Mouse (Mus musculus) neural tube, embryonic 12.5 days (tissue): Measurements from ENCODE around the gene Ms4a6c. TPM values are rescaled to one million over a fixed set of nuclear protein-coding genes. Genes with fewer than 3 reads are reported as not detected.
"Not testable (repeated sequence)": the region's sequence is repeated elsewhere in the genome, so short reads cannot be mapped to it uniquely, and the experiment has no call there.

Experiments used
- ATAC-seq: fragments of 200-750 bp; cut with Nextera tagmentation; 2 replicates; pipeline ENCODE4 v1.8.0; 2017; ENCODE audit warnings: low read depth, mild to moderate bottlenecking, moderate TSS enrichment, moderate library complexity; ENCODE audit not compliant: low FRiP score
- H3K27ac ChIP-seq: fragments of 300-500 bp; sonication (generic); 2 replicates; pipeline ENCODE4 v1.5.1; 2016
- H3K27me3 ChIP-seq: fragments of 300-500 bp; sonication (generic); replicated peaks from 2 replicates; pipeline ENCODE4 v1.6.1; 2016; ENCODE audit warnings: mild to moderate bottlenecking
- H3K36me3 ChIP-seq: fragments of 300-500 bp; sonication (generic); 2 replicates; pipeline ENCODE4 v1.6.1; 2016; ENCODE audit warnings: mild to moderate bottlenecking
- H3K4me1 ChIP-seq: fragments of 300-500 bp; sonication (generic); 2 replicates; pipeline ENCODE4 v1.6.1; 2016
- H3K4me2 ChIP-seq: fragments of 300-500 bp; sonication (generic); replicated peaks from 2 replicates; pipeline ENCODE4 v1.6.1; 2016; ENCODE audit warnings: mild to moderate bottlenecking
- H3K4me3 ChIP-seq: fragments of 300-500 bp; sonication (generic); 2 replicates; pipeline ENCODE4 v1.5.1; 2016
- H3K9ac ChIP-seq: fragments of 300-500 bp; sonication (generic); 2 replicates; pipeline ENCODE4 v1.6.1; 2016; ENCODE audit warnings: mild to moderate bottlenecking
- H3K9me3 ChIP-seq: fragments of 300-500 bp; sonication (generic); 2 replicates; pipeline ENCODE4 v1.6.1; 2016; ENCODE audit warnings: mild to moderate bottlenecking
- WGBS: fragments of 180-500 bp; shearing (Covaris S2); methylation state at CpG from one replicate; pipeline ENCODE4 v1.1.7; 2016; 5-methylcytosine and 5-hydroxymethylcytosine counted together
- polyA plus RNA-seq: library from polyadenylated mRNA; unstranded; fragments of >200 nt; fragmentation: Nextera tagmentation; extraction: Ambion mirVana; gene quantifications from 2 replicates; pipeline ENCODE4 v1.2.1, GENCODE M21; 2016

The Ms4a6c gene
- polyA plus RNA-seq, 1 experiment from 2014 or later = 2.3 TPM

GRCm38 (mm10) chr19:11484388-11484787 lies 15.2 kb downstream of the Ms4a6c start:
- Histone ChIP-seq H3K4me3 (no peak overlapping the region), H3K27ac (no peak overlapping the region), H3K9me3 (no peaks in the 10 kb centered on the region), H3K4me2 (no peak overlapping the region), H3K9ac (no peak overlapping the region), H3K36me3 (no peaks in the 10 kb centered on the region), H3K27me3 (no peaks in the 10 kb centered on the region), H3K4me1 (no peaks in the 10 kb centered on the region)
- ATAC-seq = no peak
- 86% methylated on average over 3 of the region's 3 CpGs for WGBS

GRCm38 (mm10) chr19:11485266-11485665 lies 16.1 kb downstream of the Ms4a6c start:
- Histone ChIP-seq H3K27ac (no peak overlapping the region), H3K4me1 (no peaks in the 10 kb centered on the region), H3K4me2 (no peak overlapping the region), H3K27me3 (no peaks in the 10 kb centered on the region), H3K9me3 (no peaks in the 10 kb centered on the region), H3K4me3 (no peak overlapping the region), H3K9ac (no peak overlapping the region), H3K36me3 (no peaks in the 10 kb centered on the region)
- WGBS = 92% methylated on average over 3 of the region's 3 CpGs
- no peak for ATAC-seq

GRCm38 (mm10) chr19:11485746-11486145 lies 16.6 kb downstream of the Ms4a6c start, which contains the start of gene Gm8369:
TSS of gene Gm8369 (plus strand) at chr19:11485938.
- H3K27me3 ChIP-seq = no peaks in the 10 kb centered on the region
- WGBS = 85% methylated on average over 2 of the region's 2 CpGs

GRCm38 (mm10) chr19:11486599-11486998 lies 17.4 kb downstream of the Ms4a6c start:
- WGBS = 90% methylated on average over 1 of the region's 1 CpGs

More at GRCm38 (mm10) chr19:11485746-11486145, 16.6 kb downstream of the Ms4a6c start, which contains the start of gene Gm8369:
- no peak within 1 kb of the TSS for H3K9ac ChIP-seq
- no peak within 1 kb of the TSS for H3K4me3 ChIP-seq
- no peaks in the 10 kb centered on the region for H3K4me1 ChIP-seq
- H3K9me3 ChIP-seq = no peaks in the 10 kb centered on the region
- H3K27ac ChIP-seq = no peak within 1 kb of the TSS
- no peak within 1 kb of the TSS for H3K4me2 ChIP-seq
- no peak for ATAC-seq
- no peaks in the 10 kb centered on the region for H3K36me3 ChIP-seq

GRCm38 (mm10) chr19:11491406-11492189 lies 22.4 kb downstream of the Ms4a6c start:
- no peak overlapping the region for H3K27ac ChIP-seq
- 80% methylated on average over 4 of the region's 4 CpGs for WGBS
- H3K4me2 ChIP-seq = no peak overlapping the region
- no peaks in the 10 kb centered on the region for H3K9me3 ChIP-seq
- H3K4me1 ChIP-seq = no peaks in the 10 kb centered on the region
- no peaks in the 10 kb centered on the region for H3K36me3 ChIP-seq
- no peak overlapping the region for H3K9ac ChIP-seq
- no peak for ATAC-seq
- H3K27me3 ChIP-seq = no peaks in the 10 kb centered on the region
- no peak overlapping the region for H3K4me3 ChIP-seq

More at GRCm38 (mm10) chr19:11486599-11486998, 17.4 kb downstream of the Ms4a6c start:
- H3K4me1 ChIP-seq = no peaks in the 10 kb centered on the region
- H3K9ac ChIP-seq = no peak overlapping the region
- H3K27me3 ChIP-seq = no peaks in the 10 kb centered on the region
- no peaks in the 10 kb centered on the region for H3K9me3 ChIP-seq
- no peak overlapping the region for H3K4me2 ChIP-seq
- no peaks in the 10 kb centered on the region for H3K36me3 ChIP-seq
- ATAC-seq = no peak
- H3K4me3 ChIP-seq = no peak overlapping the region
- no peak overlapping the region for H3K27ac ChIP-seq

GRCm38 (mm10) chr19:11492671-11493070 lies 23.5 kb downstream of the Ms4a6c start:
- Histone ChIP-seq H3K9ac (no peak overlapping the region), H3K36me3 (no peaks in the 10 kb centered on the region), H3K4me1 (no peaks in the 10 kb centered on the region), H3K4me2 (no peak overlapping the region), H3K27me3 (no peaks in the 10 kb centered on the region), H3K4me3 (no peak overlapping the region), H3K9me3 (no peaks in the 10 kb centered on the region), H3K27ac (no peak overlapping the region)
- no peak for ATAC-seq
- WGBS = 94% methylated on average over 1 of the region's 1 CpGs

GRCm38 (mm10) chr19:11494519-11494918 lies 25.4 kb downstream of the Ms4a6c start:
- no peak overlapping the region for H3K4me3 ChIP-seq
- 90% methylated on average over 3 of the region's 3 CpGs for WGBS
- no peak for ATAC-seq
- H3K4me2 ChIP-seq = no peak overlapping the region
- H3K36me3 ChIP-seq = no peaks in the 10 kb centered on the region
- H3K27me3 ChIP-seq = no peaks in the 10 kb centered on the region
- no peaks in the 10 kb centered on the region for H3K4me1 ChIP-seq
- H3K9me3 ChIP-seq = no peaks in the 10 kb centered on the region
- no peak overlapping the region for H3K9ac ChIP-seq
- H3K27ac ChIP-seq = no peak overlapping the region

GRCm38 (mm10) chr19:11496361-11496760 lies 27.2 kb downstream of the Ms4a6c start:
- no peak overlapping the region for H3K4me2 ChIP-seq
- H3K36me3 ChIP-seq = no peaks in the 10 kb centered on the region
- H3K27me3 ChIP-seq = no peaks in the 10 kb centered on the region
- H3K27ac ChIP-seq = no peak overlapping the region
- no peak overlapping the region for H3K4me3 ChIP-seq
- 85% methylated on average over 6 of the region's 6 CpGs for WGBS
- no peak overlapping the region for H3K9ac ChIP-seq
- no peaks in the 10 kb centered on the region for H3K4me1 ChIP-seq
- ATAC-seq = no peak
- H3K9me3 ChIP-seq = no peaks in the 10 kb centered on the region

- WGBS = 82% methylated on average over 1 of the region's 1 CpGs
- not testable (repeated sequence) for ATAC-seq, H3K9ac ChIP-seq, H3K4me3 ChIP-seq, H3K4me2 ChIP-seq, H3K4me1 ChIP-seq, H3K9me3 ChIP-seq, H3K27me3 ChIP-seq, H3K36me3 ChIP-seq, H3K27ac ChIP-seq
Observed at GRCm38 (mm10) chr19:11497300-11497699, 28.1 kb downstream of the Ms4a6c start.

- no peak overlapping the region for H3K4me3 ChIP-seq
Observed at GRCm38 (mm10) chr19:11500796-11501195, 31.6 kb downstream of the Ms4a6c start.

GRCm38 (mm10) chr19:11501326-11501725 lies 32.2 kb downstream of the Ms4a6c start:
- Histone ChIP-seq H3K4me3 (no peak overlapping the region), H3K4me1 (no peaks in the 10 kb centered on the region), H3K4me2 (no peak overlapping the region), H3K27ac (no peak overlapping the region), H3K27me3 (no peaks in the 10 kb centered on the region), H3K9ac (no peak overlapping the region), H3K36me3 (no peaks in the 10 kb centered on the region), H3K9me3 (no peaks in the 10 kb centered on the region)
- ATAC-seq = no peak
- WGBS = 94% methylated on average over 4 of the region's 4 CpGs

More at GRCm38 (mm10) chr19:11500796-11501195, 31.6 kb downstream of the Ms4a6c start:
- Histone ChIP-seq H3K4me1 (no peaks in the 10 kb centered on the region), H3K36me3 (no peaks in the 10 kb centered on the region), H3K27ac (no peak overlapping the region), H3K4me2 (no peak overlapping the region), H3K27me3 (no peaks in the 10 kb centered on the region), H3K9ac (no peak overlapping the region), H3K9me3 (no peaks in the 10 kb centered on the region)
- ATAC-seq = no peak
- 100% methylated on average over 1 of the region's 1 CpGs for WGBS

GRCm38 (mm10) chr19:11504857-11505256 lies 35.7 kb downstream of the Ms4a6c start:
- no peaks in the 10 kb centered on the region for H3K36me3 ChIP-seq
- no peak overlapping the region for H3K4me2 ChIP-seq
- no peak for ATAC-seq
- H3K9me3 ChIP-seq = no peaks in the 10 kb centered on the region
- no peaks in the 10 kb centered on the region for H3K27me3 ChIP-seq
- H3K27ac ChIP-seq = no peak overlapping the region
- H3K4me3 ChIP-seq = no peak overlapping the region
- H3K9ac ChIP-seq = no peak overlapping the region
- H3K4me1 ChIP-seq = no peaks in the 10 kb centered on the region
- 83% methylated on average over 1 of the region's 1 CpGs for WGBS

GRCm38 (mm10) chr19:11513458-11513857 lies 44.3 kb downstream of the Ms4a6c start:
- Histone ChIP-seq H3K4me3 (no peak overlapping the region), H3K27me3 (no peaks in the 10 kb centered on the region)
- 86% methylated on average over 1 of the region's 1 CpGs for WGBS

More at GRCm38 (mm10) chr19:11513458-11513857, 44.3 kb downstream of the Ms4a6c start:
- ATAC-seq = no peak
- Histone ChIP-seq H3K9me3 (no peaks in the 10 kb centered on the region), H3K36me3 (no peaks in the 10 kb centered on the region), H3K4me1 (no peaks in the 10 kb centered on the region), H3K4me2 (no peak overlapping the region), H3K9ac (no peak overlapping the region), H3K27ac (no peak overlapping the region)
